9 mouse cellular contexts compared by ENCODE assay signal in genomic region chr19:9974853-9975252, GRCm38 (mm10). TPM values are rescaled to one million over a fixed set of nuclear protein-coding genes. Genes with fewer than 3 reads are reported as not detected.
A peak's percentile ranks its signal among the peaks of the same experiment; 100 is the strongest.
DNase-seq lines count a peak whose midpoint lies in the region; ATAC-seq and TF ChIP-seq lines count a peak whose summit lies in the region.
"Not testable (repeated sequence)": the region's sequence is repeated elsewhere in the genome, so short reads cannot be mapped to it uniquely, and the experiment has no call there.
"Had no signal": no experiment of that assay in that cellular context is flagged by ENCODE, and none has a peak within 500 bp of the region (broad histone marks: within the 10 kb centered on the region; RNA-seq: fewer than 3 reads in every experiment).

No protein-coding gene starts in this region.

- H3K36me3 ChIP-seq in embryonic facial prominence, embryonic 13.5 days; heart, postnatal 0 days (replicated peaks; ENCODE audit: control insufficient read depth, insufficient read depth, low read length); kidney, embryonic 15.5 days; liver, embryonic 16.5 days (ENCODE audit: control insufficient read depth, insufficient read depth); spleen, adult 2 months (ENCODE audit: control insufficient read depth, insufficient read depth, low read length): not testable (repeated sequence)

- DNase-seq in heart, postnatal 0 days (ENCODE audit: low spot score) = not testable (repeated sequence)
- peak; percentile 84 for DNase-seq in lung, postnatal 36 days
- peak; percentile 54 to 59 for DNase-seq in spleen, adult 2 months (ENCODE audit: low read depth in 1 of 2, low spot score in 2 of 2)
- DNase-seq in yolk sac, embryonic 10.5 days (ENCODE audit: low spot score) = peak; percentile 66

- not testable (repeated sequence) for TF ChIP-seq EP300 in heart, postnatal 0 days (IDR thresholded peaks at IDR 0.05; ENCODE audit: low read depth)

- not testable (repeated sequence) for H3K4me2 ChIP-seq in embryonic facial prominence, embryonic 13.5 days; heart, postnatal 0 days (ENCODE audit: low read depth, low read length); kidney, embryonic 15.5 days; liver, embryonic 16.5 days (ENCODE audit: low read depth, low read length)

- not testable (repeated sequence) for H3K4me3 ChIP-seq in embryonic facial prominence, embryonic 13.5 days; heart, postnatal 0 days (ENCODE audit: low read depth, low read length); kidney, embryonic 15.5 days (replicated peaks); liver, embryonic 16.5 days (ENCODE audit: low read depth, low read length); spleen, adult 2 months (ENCODE audit: extremely low read depth, insufficient read depth, insufficient read length)

- ATAC-seq in CD4-positive, CD25-positive, alpha-beta regulatory T cell, adult 4 months = peak; percentile 58
- ATAC-seq in embryonic facial prominence, embryonic 13.5 days (ENCODE audit: insufficient number of reproducible peaks, insufficient read depth, low FRiP score, low TSS enrichment, low read depth) = peak; percentile 20; the same call in 1 of the 2 replicates
- peak; percentile 62 for ATAC-seq in heart, postnatal 0 days (ENCODE audit: insufficient read depth, low read depth)
- ATAC-seq in kidney, embryonic 15.5 days (replicated peaks; ENCODE audit: low FRiP score) = 0 out of 2 replicates have a peak, but pooled peaks have one; percentile 16
- peak; percentile 45 for ATAC-seq in liver, embryonic 16.5 days (ENCODE audit: low read depth)

- not testable (repeated sequence) for TF ChIP-seq POLR2A in spleen, adult 2 months (IDR thresholded peaks at IDR 0.05; ENCODE audit: low read depth, low read length)

- not testable (repeated sequence) for H3K9me3 ChIP-seq in embryonic facial prominence, embryonic 13.5 days; heart, postnatal 0 days (replicated peaks; ENCODE audit: control insufficient read depth, low read length); kidney, embryonic 15.5 days (replicated peaks); liver, embryonic 16.5 days (replicated peaks; ENCODE audit: control insufficient read depth, low read length)

- not testable (repeated sequence) for TF ChIP-seq CTCF in heart, postnatal 0 days (IDR thresholded peaks at IDR 0.05; ENCODE audit: low read depth); spleen, adult 2 months (IDR thresholded peaks at IDR 0.05; ENCODE audit: extremely low read depth, insufficient read depth, insufficient read length, insufficient replicate concordance)

- not testable (repeated sequence) for H3K9ac ChIP-seq in embryonic facial prominence, embryonic 13.5 days; heart, postnatal 0 days (replicated peaks; ENCODE audit: low read depth, low read length); kidney, embryonic 15.5 days; liver, embryonic 16.5 days (ENCODE audit: low read depth, low read length)

- not testable (repeated sequence) for H3K27me3 ChIP-seq in embryonic facial prominence, embryonic 13.5 days; heart, postnatal 0 days (ENCODE audit: control insufficient read depth, insufficient read depth, low read length); kidney, embryonic 15.5 days; liver, embryonic 16.5 days (ENCODE audit: control insufficient read depth, insufficient read depth, low read depth, low read length); spleen, adult 2 months (ENCODE audit: control insufficient read depth, insufficient read depth, low read length)

- peaks cover 11% of the 10 kb centered on the region; the same call in 1 of the 2 replicates for H3K4me1 ChIP-seq in embryonic facial prominence, embryonic 13.5 days
- peaks cover 23% of the 10 kb centered on the region for H3K4me1 ChIP-seq in heart, postnatal 0 days (ENCODE audit: control insufficient read depth, insufficient read depth)
- H3K4me1 ChIP-seq in kidney, embryonic 15.5 days; spleen, adult 2 months (ENCODE audit: control insufficient read depth, insufficient read depth, insufficient read length): not testable (repeated sequence)
- H3K4me1 ChIP-seq in liver, embryonic 16.5 days (ENCODE audit: control insufficient read depth, low read depth, low read length) = peaks cover 24% of the 10 kb centered on the region

- 64% methylated on average over 2 of the region's 2 CpGs for WGBS in embryonic facial prominence, embryonic 13.5 days
- 29% methylated on average over 2 of the region's 2 CpGs for WGBS in heart, postnatal 0 days
- WGBS in kidney, embryonic 15.5 days = 46% methylated on average over 2 of the region's 2 CpGs
- WGBS in liver, embryonic 16.5 days (ENCODE audit: insufficient replicate concordance) = 18% methylated on average over 2 of the region's 2 CpGs
- WGBS in spleen, adult 2 months = 3% methylated on average over 2 of the region's 2 CpGs

- H3K27ac ChIP-seq in embryonic facial prominence, embryonic 13.5 days; heart, postnatal 0 days (ENCODE audit: low read depth); kidney, embryonic 15.5 days: not testable (repeated sequence)
- H3K27ac ChIP-seq in liver, embryonic 16.5 days (ENCODE audit: low read length) = peak overlapping the region; percentile 61
- H3K27ac ChIP-seq in spleen, adult 2 months (ENCODE audit: insufficient read depth, low read length) = peak overlapping the region; percentile 49

RNA-seq across cellular contexts. Expression of gene Fth1, which starts 5.5 kb away (rescaled TPM):
- 1,000 to 10,000 TPM; 2,170 to 2,387 TPM for polyA plus RNA-seq in CD4-positive, CD25-positive, alpha-beta regulatory T cell, adult 4 months (2017; shearing (Covaris generic))
- 1,553 and 1,793 TPM in 2 replicates for polyA plus RNA-seq in embryonic facial prominence, embryonic 13.5 days (2015; fragmentation: Nextera tagmentation; extraction: Ambion mirVana)
- 396 and 524 TPM in 2 replicates for total RNA-seq in heart, postnatal 0 days (2014; rRNA removed; ENCODE audit: low replicate concordance)
- 3,148 and 3,286 TPM in 2 replicates for polyA plus RNA-seq in heart, postnatal 0 days (2015; fragmentation: Nextera tagmentation; extraction: Ambion mirVana)
- polyA plus RNA-seq in kidney, embryonic 15.5 days (2015; fragmentation: Nextera tagmentation; extraction: Ambion mirVana) = 1,594 and 1,598 TPM in 2 replicates
- 3,514 and 3,691 TPM in 2 replicates for polyA plus RNA-seq in liver, embryonic 16.5 days (2015; fragmentation: Nextera tagmentation; extraction: Ambion mirVana)
- 3,609 and 4,045 TPM in 2 replicates for polyA plus RNA-seq in spleen, adult 2 months (2012; rRNA removed)

RNA-seq across cellular contexts. Expression of gene Best1, which starts 26.6 kb away (rescaled TPM):
- polyA plus RNA-seq in CD4-positive, CD25-positive, alpha-beta regulatory T cell, adult 4 months (2017; shearing (Covaris generic)) = under 1 TPM; 0.29 to 0.31 TPM
- polyA plus RNA-seq in embryonic facial prominence, embryonic 13.5 days (2015; fragmentation: Nextera tagmentation; extraction: Ambion mirVana) = 0.73 and 0.98 TPM in 2 replicates
- total RNA-seq in heart, postnatal 0 days (2014; rRNA removed; ENCODE audit: low replicate concordance) = not detected in 2 replicates
- polyA plus RNA-seq in heart, postnatal 0 days (2015; fragmentation: Nextera tagmentation; extraction: Ambion mirVana) = 0.26 and 0.33 TPM in 2 replicates
- polyA plus RNA-seq in kidney, embryonic 15.5 days (2015; fragmentation: Nextera tagmentation; extraction: Ambion mirVana) = 1.4 and 1.7 TPM in 2 replicates
- 0.13 and 0.14 TPM in 2 replicates for polyA plus RNA-seq in liver, embryonic 16.5 days (2015; fragmentation: Nextera tagmentation; extraction: Ambion mirVana)
- polyA plus RNA-seq in spleen, adult 2 months (2012; rRNA removed) = 0.14 and 0.20 TPM in 2 replicates

RNA-seq across cellular contexts. Expression of gene Rab3il1, which starts 26.6 kb away (rescaled TPM):
- not detected for polyA plus RNA-seq in CD4-positive, CD25-positive, alpha-beta regulatory T cell, adult 4 months (2017; shearing (Covaris generic))
- 42.0 and 43.3 TPM in 2 replicates for polyA plus RNA-seq in embryonic facial prominence, embryonic 13.5 days (2015; fragmentation: Nextera tagmentation; extraction: Ambion mirVana)
- total RNA-seq in heart, postnatal 0 days (2014; rRNA removed; ENCODE audit: low replicate concordance) = 16.3 and 27.4 TPM in 2 replicates
- polyA plus RNA-seq in heart, postnatal 0 days (2015; fragmentation: Nextera tagmentation; extraction: Ambion mirVana) = 17.9 and 20.7 TPM in 2 replicates
- polyA plus RNA-seq in kidney, embryonic 15.5 days (2015; fragmentation: Nextera tagmentation; extraction: Ambion mirVana) = 28.0 and 34.3 TPM in 2 replicates
- 236 and 248 TPM in 2 replicates for polyA plus RNA-seq in liver, embryonic 16.5 days (2015; fragmentation: Nextera tagmentation; extraction: Ambion mirVana)
- polyA plus RNA-seq in spleen, adult 2 months (2012; rRNA removed) = 73.5 and 77.8 TPM in 2 replicates
- polyA plus RNA-seq: inflammation-experienced regulatory T-cells, adult 6 months had no signal

Comparison
In these comparisons a context has a peak if more than half of its experiments do, and no peak if none do; other contexts are left out.
1. RNA of gene Rab3il1, which starts 26.6 kb away (polyA plus RNA-seq): 236 to 248 TPM in liver, embryonic 16.5 days, 73.5 to 77.8 TPM in spleen, adult 2 months, 42.0 to 43.3 TPM in embryonic facial prominence, embryonic 13.5 days, 28.0 to 34.3 TPM in kidney, embryonic 15.5 days and 17.9 to 20.7 TPM in heart, postnatal 0 days; not detected in CD4-positive, CD25-positive, alpha-beta regulatory T cell, adult 4 months; every median in the first group is over 10 times any median in the second.
2. Peak in every context shown above with its lines, with median percentiles within 50 percentile points of each other: ATAC-seq.